Mouse (Mus musculus) spleen, adult 2 months (tissue): Measurements from ENCODE around the gene Ppp4r3b.

Experiments used
- CTCF ChIP-seq: fragments of 200-500 bp; IDR thresholded peaks from 2 replicates; pipeline ENCODE4 v1.5.1; 2011; ENCODE audit warnings: mild to moderate bottlenecking, inconsistent platforms; ENCODE audit not compliant: insufficient read depth, insufficient read length, insufficient replicate concordance; ENCODE audit errors: extremely low read depth
- POLR2A ChIP-seq: fragments of 200-500 bp; IDR thresholded peaks from 2 replicates; pipeline ENCODE4 v1.6.1; 2011; ENCODE audit warnings: low read depth, low read length, inconsistent platforms

GRCm38 (mm10) chr11:29238551-29238950, 65.9 kb downstream of the Ppp4r3b start:
- TF ChIP-seq CTCF, result no peak
- no peak for TF ChIP-seq POLR2A
